Mouse (Mus musculus): ENCODE results near the gene Rasgrp3. TPM values are rescaled to one million over a fixed set of nuclear protein-coding genes. Genes with fewer than 3 reads are reported as not detected.
A peak's percentile ranks its signal among the peaks of the same experiment; 100 is the strongest.

The Rasgrp3 gene
- total RNA-seq, 2 experiments from 2014 or later, result 25.2 to 29.7 TPM

GRCm38 (mm10) chr17:75479663-75480062 lies 44.0 kb downstream of the Rasgrp3 start:
- DNase-seq (ENCODE audit: low spot score), result no peak
- intact Hi-C loops (cut with DNase I), result no loop called here

DNA sequence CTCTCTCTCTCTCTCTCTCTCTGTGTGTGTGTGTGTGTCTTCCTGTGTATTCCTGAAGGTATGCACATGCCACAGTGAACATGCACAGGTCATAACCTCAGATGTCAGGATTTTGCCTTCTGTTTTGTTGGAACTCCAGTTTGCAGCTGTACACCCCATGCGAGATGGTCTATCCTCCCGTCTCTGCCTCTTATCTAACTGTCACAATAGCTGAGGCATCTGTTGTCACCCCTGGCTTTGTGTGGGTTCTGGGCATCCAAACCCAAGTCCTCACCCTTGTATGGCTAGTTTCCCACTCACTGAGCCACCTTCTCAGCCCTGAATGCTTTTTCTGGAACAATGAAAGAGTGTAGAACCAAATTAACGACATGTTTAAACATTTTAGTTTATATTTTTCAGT lies 44.7 kb downstream of the Rasgrp3 start:
- intact Hi-C loops (cut with DNase I), result no loop called here

DNA sequence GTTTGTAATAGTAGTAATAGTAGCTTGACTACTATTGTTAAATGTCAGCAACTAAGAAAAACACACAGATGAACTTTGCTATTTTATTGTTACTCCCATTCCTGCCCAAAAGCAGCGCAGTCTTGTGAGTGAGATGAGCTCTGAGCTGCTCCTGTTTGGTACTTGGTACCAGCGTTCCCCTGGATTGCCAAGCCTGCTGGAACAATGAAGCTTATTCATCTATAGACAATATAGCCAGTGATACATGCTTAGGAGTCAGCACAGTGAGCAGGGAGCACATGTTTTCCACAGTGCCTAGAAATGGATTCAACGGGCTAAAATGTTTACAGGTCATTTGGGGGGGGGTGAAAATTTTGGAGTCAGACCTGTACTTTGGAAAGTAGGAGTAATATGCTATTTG lies 50.5 kb downstream of the Rasgrp3 start:
- intact Hi-C loops (cut with DNase I), result no loop called here

More for the DNA sequence above, 44.7 kb downstream of the Rasgrp3 start:
- DNase-seq (ENCODE audit: low spot score), result no peak

GRCm38 (mm10) chr17:75495213-75495612 lies 59.5 kb downstream of the Rasgrp3 start:
- no peak for DNase-seq (ENCODE audit: low spot score)
- intact Hi-C loops (cut with DNase I), result no loop called here

More for the DNA sequence above, 50.5 kb downstream of the Rasgrp3 start:
- DNase-seq (ENCODE audit: low spot score), result no peak

GRCm38 (mm10) chr17:75498241-75498651 lies 62.5 kb downstream of the Rasgrp3 start:
- intact Hi-C loops (cut with DNase I), result no loop called here
- no peak for DNase-seq (ENCODE audit: low spot score)

- no peak for DNase-seq (ENCODE audit: low spot score)
- intact Hi-C loops (cut with DNase I), result no loop called here
Observed at GRCm38 (mm10) chr17:75503031-75503430, 67.3 kb downstream of the Rasgrp3 start.

DNA sequence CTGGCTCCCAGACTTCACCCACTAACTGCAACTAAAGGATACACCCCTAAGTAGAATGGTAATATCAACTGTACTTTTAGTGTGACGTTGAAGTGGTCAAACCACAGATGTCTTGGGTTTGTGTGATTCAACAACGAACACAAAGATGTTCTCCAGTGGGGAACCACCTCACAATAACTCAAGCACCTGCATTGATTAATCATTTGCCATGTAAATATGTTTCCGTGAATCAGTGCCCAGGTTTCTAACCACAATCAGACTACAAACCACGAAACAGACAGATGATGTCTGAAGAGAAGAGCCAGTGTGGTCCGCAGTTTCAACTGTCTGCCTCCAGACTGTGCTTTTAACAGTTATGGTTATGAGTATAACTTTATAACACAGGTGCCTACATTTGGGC lies 69.4 kb downstream of the Rasgrp3 start:
- no peak for DNase-seq (ENCODE audit: low spot score)
- intact Hi-C loops (cut with DNase I), result no loop called here

DNA sequence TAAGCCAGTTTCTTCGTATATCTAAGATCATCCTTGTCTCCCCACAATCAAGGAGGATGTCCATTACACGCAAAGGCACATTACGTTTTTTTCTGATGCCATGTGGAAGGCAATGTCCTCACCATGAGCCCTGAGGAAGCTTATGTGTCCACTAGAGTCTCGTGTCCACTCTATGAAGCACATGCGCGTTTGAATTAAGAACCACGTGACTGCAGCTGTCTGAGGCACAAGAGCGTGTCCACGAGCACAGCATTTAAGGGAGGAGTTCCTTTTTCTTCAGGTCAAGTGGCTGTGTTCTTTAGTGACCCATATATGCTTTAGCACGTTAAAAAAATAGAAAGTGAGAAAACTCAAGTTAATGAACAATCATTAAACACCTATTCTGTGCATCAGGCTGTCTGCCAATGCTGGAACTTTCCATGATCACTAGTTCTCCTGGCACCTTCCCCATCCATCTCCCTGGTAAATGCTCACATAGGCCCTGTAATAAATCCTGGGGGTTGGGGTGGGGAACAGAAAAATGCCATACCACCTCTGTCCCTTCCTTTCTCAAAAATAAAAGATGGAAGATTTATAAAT lies 70.5 kb downstream of the Rasgrp3 start:
- no peak for DNase-seq (ENCODE audit: low spot score)
- intact Hi-C loops (cut with DNase I), result no loop called here

- no peak for DNase-seq (ENCODE audit: low spot score)
- intact Hi-C loops (cut with DNase I), result no loop called here
Observed at GRCm38 (mm10) chr17:75506708-75507641, 71.3 kb downstream of the Rasgrp3 start.

DNA sequence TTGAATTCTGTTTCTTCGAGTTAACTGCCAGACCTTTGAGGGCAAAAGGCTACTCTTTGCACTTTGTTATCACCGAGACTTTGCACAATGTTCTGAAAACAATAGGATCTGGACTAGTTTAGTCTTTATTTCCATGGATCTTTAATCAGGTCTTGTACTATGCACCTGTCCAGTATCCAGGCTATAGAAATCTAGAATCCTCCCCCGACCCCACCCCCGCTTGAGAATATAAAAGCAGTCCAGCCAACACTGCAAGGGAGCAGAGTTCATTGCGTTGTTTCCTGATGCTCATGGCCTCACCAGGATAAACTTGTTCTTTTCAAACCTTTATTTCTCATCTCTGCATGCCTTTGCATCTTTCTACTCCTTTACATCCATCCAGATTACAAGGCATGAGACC lies 73.6 kb downstream of the Rasgrp3 start:
- DNase-seq (ENCODE audit: low spot score), result no peak
- intact Hi-C loops (cut with DNase I), result no loop called here

DNA sequence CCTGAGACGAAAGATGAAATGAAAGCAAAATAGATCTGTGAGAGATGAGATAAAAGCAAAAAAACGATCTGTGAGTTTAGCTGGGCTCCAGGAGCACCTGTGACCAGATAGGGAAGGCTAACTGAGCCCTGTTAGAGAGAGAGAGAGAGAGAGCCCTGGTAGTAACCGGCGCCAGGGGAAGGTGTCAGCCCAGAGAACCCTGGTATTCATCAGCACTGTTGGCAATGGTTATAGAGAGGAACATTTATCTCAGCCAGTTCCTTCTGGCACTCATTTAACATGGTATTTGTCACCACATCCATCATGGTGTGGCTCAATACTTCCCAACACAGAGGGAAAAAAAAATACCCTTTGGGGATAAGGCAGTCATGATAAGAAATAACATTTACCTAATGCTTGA lies 80.9 kb downstream of the Rasgrp3 start:
- DNase-seq (ENCODE audit: low spot score), result no peak
- intact Hi-C loops (cut with DNase I), result no loop called here

- intact Hi-C loops (cut with DNase I), result no loop called here
- no peak for DNase-seq (ENCODE audit: low spot score)
Observed at GRCm38 (mm10) chr17:75518181-75518901, 82.6 kb downstream of the Rasgrp3 start.

DNA sequence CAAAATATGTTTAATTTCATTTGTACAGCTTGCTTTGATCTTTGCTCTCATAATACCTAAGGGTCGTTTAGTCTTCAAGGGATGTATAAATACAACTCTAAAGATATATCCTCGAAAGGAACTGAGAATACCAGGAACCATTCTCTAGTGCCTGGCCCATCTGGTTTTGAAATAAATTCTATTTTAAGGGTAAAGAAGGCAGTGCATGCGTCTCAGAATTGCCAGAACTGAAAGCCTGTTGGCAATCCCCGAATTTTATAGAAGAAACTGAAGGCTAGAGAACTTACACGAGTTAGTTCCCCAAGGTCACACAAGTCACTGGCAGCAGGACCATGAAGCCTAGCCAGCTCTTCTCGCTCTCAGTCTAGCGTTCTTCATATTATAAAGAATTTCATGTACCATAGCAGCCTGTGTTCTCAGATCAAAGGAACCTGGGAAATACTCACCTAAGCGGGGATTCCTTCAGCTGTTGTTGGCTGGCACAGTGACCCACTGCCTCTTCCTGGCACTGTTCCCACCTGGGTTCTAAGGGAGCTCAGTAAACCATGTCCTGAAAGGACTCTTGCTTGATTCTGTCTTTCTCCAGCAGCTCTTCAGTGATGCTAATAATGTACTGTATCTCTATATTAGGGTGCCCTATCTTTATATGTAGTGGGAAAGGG lies 83.7 kb downstream of the Rasgrp3 start:
- intact Hi-C loops (cut with DNase I), result no loop called here

DNA sequence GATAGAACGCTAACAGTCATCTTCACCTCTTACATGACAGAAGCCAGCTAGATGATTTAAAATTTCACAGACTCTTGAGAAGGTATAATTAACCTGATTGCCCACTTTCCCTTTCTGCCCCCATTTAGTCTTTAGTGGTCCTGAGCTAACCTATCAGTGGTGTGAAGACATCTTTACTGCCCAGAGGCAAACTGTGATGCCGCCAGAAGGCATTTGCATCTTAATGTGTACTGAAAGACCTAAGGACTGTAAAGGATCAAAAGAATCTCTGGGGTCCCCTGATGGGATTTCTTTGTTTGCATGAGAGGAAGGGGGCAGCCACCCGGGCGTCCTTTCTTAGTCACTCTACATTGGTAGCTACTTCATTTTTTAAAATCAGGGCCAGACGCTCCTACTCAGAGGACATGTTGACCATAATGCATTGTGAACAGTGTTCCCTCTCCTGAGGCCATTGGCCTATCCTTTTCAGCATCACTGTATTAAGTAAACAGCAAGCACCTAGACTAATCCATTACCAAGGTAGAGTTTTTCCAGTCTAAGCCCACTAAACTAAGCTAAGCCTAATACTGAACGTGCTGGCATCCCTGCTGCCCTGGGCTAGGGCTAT lies 85.6 kb downstream of the Rasgrp3 start:
- DNase-seq (ENCODE audit: low spot score), result no peak
- intact Hi-C loops (cut with DNase I), result no loop called here

More for the DNA sequence above, 83.7 kb downstream of the Rasgrp3 start:
- DNase-seq (ENCODE audit: low spot score), result no peak

GRCm38 (mm10) chr17:75522347-75523065 lies 86.8 kb downstream of the Rasgrp3 start:
- peak; percentile 47 for DNase-seq (ENCODE audit: low spot score)
- intact Hi-C loops (cut with DNase I), result no loop called here

- intact Hi-C loops (cut with DNase I), result no loop called here
- peak; percentile 13 for DNase-seq (ENCODE audit: low spot score)
Observed at GRCm38 (mm10) chr17:75523812-75524211, 88.1 kb downstream of the Rasgrp3 start.

GRCm38 (mm10) chr17:75526411-75526810 lies 90.7 kb downstream of the Rasgrp3 start:
- intact Hi-C loops (cut with DNase I), result no loop called here
- DNase-seq (ENCODE audit: low spot score), result no peak

DNA sequence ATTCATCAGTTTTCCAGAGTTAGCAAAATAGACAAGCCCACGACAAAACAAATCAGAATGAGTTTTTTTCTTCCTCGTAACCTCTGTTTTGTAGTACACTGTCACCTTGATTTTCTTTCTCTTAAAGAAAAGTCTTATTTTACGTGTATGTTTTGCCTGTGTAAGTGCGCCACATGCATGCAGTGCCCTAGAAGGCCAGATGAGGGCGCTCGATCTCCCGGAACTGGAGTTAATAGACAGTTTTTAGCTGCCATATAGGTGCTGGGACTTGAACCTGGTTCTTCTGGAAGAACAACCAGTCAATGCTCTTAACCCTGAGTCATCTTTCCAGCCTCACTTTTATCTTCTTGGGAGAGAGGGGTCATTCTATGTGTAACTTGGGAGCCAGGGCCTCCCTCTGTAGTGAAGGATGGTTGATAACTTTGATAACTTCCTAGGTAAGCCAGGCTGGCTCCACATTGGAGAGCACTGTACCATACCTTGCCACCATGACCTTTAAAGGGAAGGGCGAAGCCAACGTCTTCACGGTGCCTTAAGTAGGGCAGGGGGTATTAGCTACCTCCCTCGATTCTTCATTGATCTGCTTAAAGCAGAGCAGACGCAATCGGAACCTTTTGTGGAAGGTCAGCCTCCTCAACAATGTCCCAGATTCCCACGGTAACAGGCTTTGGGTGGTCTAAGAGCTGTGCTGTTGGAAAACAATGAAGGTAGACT lies 93.7 kb downstream of the Rasgrp3 start:
- no peak for DNase-seq (ENCODE audit: low spot score)
- intact Hi-C loops (cut with DNase I), result no loop called here

Data from heart, postnatal 25 days (tissue).